Mouse (Mus musculus): ENCODE data around the gene Pnkd. TPM values are rescaled to one million over a fixed set of nuclear protein-coding genes. Genes with fewer than 3 reads are reported as not detected.

Pnkd gene
- 138 and 139 TPM in 2 replicates for polyA plus RNA-seq (2015; fragmentation: Nextera tagmentation; extraction: Ambion mirVana)

DNA sequence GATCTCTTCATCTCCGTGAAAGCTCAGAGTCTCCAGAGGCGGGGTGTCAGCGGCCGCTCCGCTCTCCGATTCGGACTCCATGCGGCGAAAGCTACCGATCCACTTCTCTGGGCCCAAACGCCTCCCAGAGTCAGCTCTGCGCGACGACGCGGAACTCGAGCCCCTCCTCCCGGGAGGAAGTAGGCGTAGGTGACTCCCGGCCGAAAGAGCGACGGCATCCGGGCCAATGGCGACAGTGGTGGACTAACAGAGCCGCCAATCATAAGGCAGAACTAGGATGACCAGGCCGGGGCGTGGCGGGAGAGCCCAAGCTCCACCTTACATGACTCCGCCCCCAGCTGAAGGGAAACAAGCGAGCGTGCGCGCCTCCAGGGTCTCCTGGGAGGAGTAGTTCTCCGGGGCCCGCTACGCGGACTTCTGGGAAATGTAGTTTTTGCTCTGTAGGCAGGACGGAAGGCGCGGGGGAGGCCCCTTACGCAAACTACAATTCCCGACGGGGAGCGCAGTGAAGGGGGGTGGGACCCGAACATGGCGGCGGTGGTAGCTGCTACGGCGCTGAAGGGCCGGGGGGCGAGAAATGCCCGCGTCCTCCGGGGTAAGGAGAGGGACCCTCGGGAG is at the start of gene Pnkd, which contains the start of gene Aamp:
Pnkd (plus strand) TSS at position 388 of the 618 bp plus-strand sequence.
Aamp (minus strand) TSS at position 196 of the 618 bp plus-strand sequence.
- peaks cover 68% of the 10 kb centered on the region for H3K36me3 ChIP-seq
- H3K4me1 ChIP-seq = peaks cover 39% of the 10 kb centered on the region
- peak; percentile 97 for ATAC-seq (replicated peaks; ENCODE audit: low FRiP score)
- H3K9ac ChIP-seq = peak within 1 kb of the TSS; percentile 86
- H3K9me3 ChIP-seq (replicated peaks) = no peaks in the 10 kb centered on the region
- peak within 1 kb of the TSS; percentile 89 for H3K27ac ChIP-seq
- no peaks in the 10 kb centered on the region for H3K27me3 ChIP-seq
- WGBS = under 1% methylated on average over 55 of the region's 56 CpGs
- peak within 1 kb of the TSS; percentile 92 for H3K4me3 ChIP-seq (replicated peaks)
- peak within 1 kb of the TSS; percentile 80 for H3K4me2 ChIP-seq

DNA sequence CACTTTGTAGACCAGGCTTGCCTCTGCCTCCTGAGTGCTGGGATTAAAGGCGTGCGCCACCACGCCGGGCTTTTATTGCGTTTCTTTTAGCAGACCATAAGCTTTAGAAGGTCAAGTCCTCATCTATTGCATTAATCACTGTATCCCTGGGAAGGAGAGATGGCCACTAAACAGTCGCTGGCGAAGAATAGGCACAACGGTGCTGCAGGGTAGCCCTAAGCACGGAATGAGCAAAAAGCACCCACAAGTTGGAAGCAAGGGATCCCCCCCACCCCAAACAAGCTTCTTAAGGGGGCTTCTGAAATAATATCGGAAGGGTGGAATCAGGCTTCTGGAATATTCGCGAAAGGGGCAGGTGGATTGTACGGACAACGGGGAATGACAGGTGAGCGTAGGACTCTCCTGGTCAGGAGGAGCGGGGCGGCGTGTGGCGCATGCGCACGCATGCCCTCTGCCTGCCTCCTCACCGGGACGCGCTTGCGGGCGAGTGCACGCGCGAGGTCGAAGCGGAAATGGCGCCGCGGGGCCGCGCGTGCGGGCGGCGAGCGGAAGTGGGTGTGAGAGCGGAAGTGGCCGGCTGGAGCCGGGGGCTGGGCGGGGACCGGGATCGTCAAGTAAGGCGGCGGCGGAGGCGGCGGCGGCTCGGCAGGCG is 48.7 kb upstream of the Pnkd start, which contains the start of gene Arpc2:
Arpc2 (plus strand) TSS at position 147 of the 652 bp plus-strand sequence.
- Histone ChIP-seq H3K9me3 (replicated peaks) (no peaks in the 10 kb centered on the region), H3K4me3 (replicated peaks) (peak within 1 kb of the TSS; percentile 93), H3K27ac (peak within 1 kb of the TSS; percentile 95), H3K4me2 (peak within 1 kb of the TSS; percentile 84), H3K36me3 (no peaks in the 10 kb centered on the region), H3K27me3 (no peaks in the 10 kb centered on the region), H3K9ac (peak within 1 kb of the TSS; percentile 96), H3K4me1 (peaks cover 37% of the 10 kb centered on the region)
- WGBS = under 1% methylated on average over 44 of the region's 55 CpGs
- ATAC-seq (replicated peaks; ENCODE audit: low FRiP score) = peak; percentile 92

DNA sequence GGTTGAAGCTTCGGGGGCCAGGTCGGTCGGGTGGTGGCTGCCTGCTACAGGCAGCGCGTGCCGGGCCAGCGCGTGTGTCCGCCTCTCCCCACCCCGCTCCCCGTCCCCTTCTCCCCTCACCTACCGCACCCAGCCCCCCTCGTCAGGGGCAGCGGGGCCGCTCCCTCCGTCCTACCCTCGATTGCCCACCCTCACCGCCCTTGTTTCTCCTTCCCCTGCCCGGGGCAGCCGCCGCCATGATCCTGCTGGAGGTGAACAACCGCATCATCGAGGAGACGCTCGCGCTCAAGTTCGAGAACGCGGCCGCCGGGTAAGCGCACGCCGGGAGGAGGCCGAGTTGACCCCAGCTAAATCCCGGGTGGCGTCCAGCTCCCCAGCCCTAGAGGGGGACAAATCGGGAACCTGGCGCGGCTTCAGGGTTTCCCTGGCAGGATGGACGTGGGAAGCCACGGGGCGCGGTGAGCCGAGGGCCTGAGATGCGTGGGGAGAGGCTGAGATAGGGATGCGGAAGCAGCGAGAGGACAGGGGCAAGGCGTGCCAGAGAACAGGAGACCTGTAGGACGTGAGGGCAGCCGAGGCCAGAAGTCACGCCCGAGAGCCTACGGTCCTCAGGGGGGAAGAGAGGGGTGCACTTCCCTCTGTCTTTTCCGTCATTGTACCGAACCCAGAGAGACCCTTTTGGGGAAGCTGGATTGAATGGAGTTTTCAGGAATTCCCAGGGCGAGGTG is 48.0 kb upstream of the Pnkd start:
- Histone ChIP-seq H3K36me3 (no peaks in the 10 kb centered on the region), H3K9me3 (replicated peaks) (no peaks in the 10 kb centered on the region), H3K9ac (peak overlapping the region; percentile 96), H3K4me1 (peaks cover 39% of the 10 kb centered on the region), H3K27me3 (no peaks in the 10 kb centered on the region), H3K4me2 (peak overlapping the region; percentile 84), H3K4me3 (replicated peaks) (peak overlapping the region; percentile 93), H3K27ac (peak overlapping the region; percentile 95)
- WGBS = 0% methylated on average over 50 of the region's 57 CpGs
- ATAC-seq (replicated peaks; ENCODE audit: low FRiP score) = peak; percentile 55

DNA sequence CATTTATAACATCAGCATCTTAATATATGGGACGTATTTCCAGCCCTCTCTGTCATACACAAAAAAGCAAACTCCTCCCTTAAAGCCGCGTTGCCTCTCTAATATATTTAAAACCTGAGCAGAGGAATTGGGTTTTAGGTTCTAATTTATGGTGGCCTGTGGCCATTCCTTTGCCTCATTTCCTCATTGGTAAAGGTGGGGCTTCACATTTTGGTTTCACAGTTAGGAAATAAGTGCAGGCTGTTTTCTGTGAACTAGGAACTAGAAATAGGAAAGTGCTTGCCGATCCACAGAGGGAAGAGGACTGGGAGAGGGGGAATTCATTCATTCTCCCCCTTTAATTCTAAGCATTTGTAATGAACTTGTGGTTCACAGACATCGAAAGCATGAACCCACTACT is 47.1 kb upstream of the Pnkd start:
- Histone ChIP-seq H3K4me1 (peaks cover 42% of the 10 kb centered on the region), H3K36me3 (no peaks in the 10 kb centered on the region), H3K27me3 (no peaks in the 10 kb centered on the region), H3K9ac (peak overlapping the region; percentile 96), H3K4me3 (replicated peaks) (peak overlapping the region; percentile 93), H3K9me3 (replicated peaks) (no peaks in the 10 kb centered on the region), H3K27ac (peak overlapping the region; percentile 95; the same call in 1 of the 2 replicates), H3K4me2 (peak overlapping the region; percentile 84)
- WGBS = 20% methylated on average over 5 of the region's 5 CpGs
- no peak for ATAC-seq (replicated peaks; ENCODE audit: low FRiP score)

DNA sequence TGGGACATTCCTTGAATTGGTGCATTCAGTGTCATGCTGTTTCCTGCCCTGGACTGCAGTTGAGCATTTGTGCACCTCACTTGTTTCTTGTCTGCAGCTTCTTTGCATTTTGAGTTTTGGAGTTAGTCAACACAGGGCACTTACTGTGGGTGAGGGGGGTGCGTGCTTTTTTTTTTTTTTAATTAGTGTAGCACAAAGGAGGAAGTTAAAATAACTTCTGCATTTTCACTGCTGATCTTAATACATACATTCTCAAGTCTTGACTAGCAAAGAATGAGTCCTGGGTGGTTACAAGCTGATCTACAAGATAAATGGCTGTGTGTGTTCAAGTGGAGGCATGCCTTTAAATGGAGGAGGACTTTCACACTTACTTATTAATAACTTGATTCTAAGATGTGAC is 46.6 kb upstream of the Pnkd start:
- H3K27ac ChIP-seq = 0 out of 2 replicates have a peak overlapping the region, but pooled peaks have one; percentile 95
- H3K36me3 ChIP-seq = no peaks in the 10 kb centered on the region
- peak overlapping the region; percentile 96 for H3K9ac ChIP-seq
- peak overlapping the region; percentile 84 for H3K4me2 ChIP-seq
- no peaks in the 10 kb centered on the region for H3K27me3 ChIP-seq
- H3K4me3 ChIP-seq (replicated peaks) = peak overlapping the region; percentile 93
- H3K4me1 ChIP-seq = peaks cover 47% of the 10 kb centered on the region
- 45% methylated on average over 1 of the region's 1 CpGs for WGBS
- ATAC-seq (replicated peaks; ENCODE audit: low FRiP score) = no peak
- H3K9me3 ChIP-seq (replicated peaks) = no peaks in the 10 kb centered on the region

DNA sequence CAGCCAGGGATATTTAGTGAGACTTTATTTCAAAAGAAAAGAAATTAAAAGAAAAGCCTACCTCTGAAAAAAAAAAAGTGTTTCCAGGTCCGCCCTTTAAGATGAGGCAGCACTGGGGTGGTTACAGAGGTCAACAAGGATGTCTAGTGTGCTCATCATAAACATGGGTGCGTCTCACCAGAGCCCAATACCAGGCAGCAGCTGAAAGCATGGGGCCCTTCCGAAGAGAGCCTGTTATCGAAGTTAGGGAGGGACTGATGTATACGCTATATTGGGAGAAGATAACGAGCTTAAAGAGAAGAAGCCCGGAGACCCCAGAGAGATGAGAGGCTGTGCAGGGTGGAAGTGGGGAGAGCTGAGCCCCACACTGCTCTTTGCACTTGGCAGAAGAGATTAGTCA is 45.6 kb upstream of the Pnkd start:
- 56% methylated on average over 7 of the region's 7 CpGs for WGBS
- no peak for ATAC-seq (replicated peaks; ENCODE audit: low FRiP score)
- Histone ChIP-seq H3K27ac (0 out of 2 replicates have a peak overlapping the region, but pooled peaks have one; percentile 20), H3K36me3 (no peaks in the 10 kb centered on the region), H3K9ac (no peak overlapping the region; the same call in 1 of the 2 replicates), H3K9me3 (replicated peaks) (no peaks in the 10 kb centered on the region), H3K4me1 (peaks cover 50% of the 10 kb centered on the region), H3K4me3 (replicated peaks) (0 out of 2 replicates have a peak overlapping the region, but pooled peaks have one; percentile 93), H3K4me2 (peak overlapping the region; percentile 44), H3K27me3 (no peaks in the 10 kb centered on the region)

DNA sequence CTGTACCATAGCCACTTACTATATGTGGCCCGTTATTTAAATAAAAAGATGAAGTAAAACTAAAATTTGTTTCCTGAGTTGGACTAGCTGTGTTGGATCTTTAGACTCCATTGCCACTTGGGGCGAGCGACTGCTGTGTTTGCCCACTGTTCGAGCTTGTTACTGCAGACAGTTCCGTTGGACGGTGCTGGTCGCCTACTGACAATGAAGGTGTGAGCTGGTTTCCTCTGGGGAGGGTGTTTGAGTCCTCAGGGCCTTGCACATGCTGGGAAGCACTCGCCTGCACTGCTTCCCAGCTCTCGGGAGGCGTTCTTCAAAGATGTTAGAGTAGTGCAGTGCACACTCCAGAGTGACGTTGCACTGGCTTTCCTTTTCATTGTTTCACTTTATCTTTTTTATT is 45.1 kb upstream of the Pnkd start:
- no peaks in the 10 kb centered on the region for H3K27me3 ChIP-seq
- H3K9me3 ChIP-seq (replicated peaks) = no peaks in the 10 kb centered on the region
- no peaks in the 10 kb centered on the region for H3K36me3 ChIP-seq
- H3K27ac ChIP-seq = 0 out of 2 replicates have a peak overlapping the region, but pooled peaks have one; percentile 20
- H3K4me1 ChIP-seq = peaks cover 53% of the 10 kb centered on the region
- H3K9ac ChIP-seq = no peak overlapping the region; the same call in 1 of the 2 replicates
- no peak for ATAC-seq (replicated peaks; ENCODE audit: low FRiP score)
- 54% methylated on average over 11 of the region's 11 CpGs for WGBS
- H3K4me3 ChIP-seq (replicated peaks) = 0 out of 2 replicates have a peak overlapping the region, but pooled peaks have one; percentile 93
- H3K4me2 ChIP-seq = peak overlapping the region; percentile 44

DNA sequence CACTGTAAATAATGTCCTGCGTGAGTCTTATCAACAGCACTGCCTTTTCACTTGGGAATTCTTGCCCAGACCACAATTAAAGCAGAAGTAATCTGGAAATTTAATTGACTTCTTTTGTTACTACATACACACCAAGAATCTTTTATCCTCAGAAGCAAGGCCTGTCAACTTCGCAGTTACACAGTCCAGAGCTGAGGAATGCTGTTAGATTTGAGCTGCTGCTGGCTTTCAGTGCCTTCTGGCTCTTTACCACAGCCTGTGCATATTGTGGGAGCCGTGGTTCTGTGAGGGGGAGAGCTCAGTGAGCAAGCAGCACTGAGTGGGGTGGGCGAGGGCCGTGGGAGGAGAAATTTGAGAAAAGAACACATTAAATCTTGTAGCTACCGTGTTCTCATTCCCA is 44.4 kb upstream of the Pnkd start:
- no peak overlapping the region for H3K9ac ChIP-seq
- H3K4me3 ChIP-seq (replicated peaks) = no peak overlapping the region
- H3K36me3 ChIP-seq = no peaks in the 10 kb centered on the region
- WGBS = 21% methylated on average over 6 of the region's 6 CpGs
- H3K9me3 ChIP-seq (replicated peaks) = no peaks in the 10 kb centered on the region
- no peak for ATAC-seq (replicated peaks; ENCODE audit: low FRiP score)
- peak overlapping the region; percentile 20; the same call in 1 of the 2 replicates for H3K4me2 ChIP-seq
- no peaks in the 10 kb centered on the region for H3K27me3 ChIP-seq
- peaks cover 60% of the 10 kb centered on the region for H3K4me1 ChIP-seq
- peak overlapping the region; percentile 65 for H3K27ac ChIP-seq

DNA sequence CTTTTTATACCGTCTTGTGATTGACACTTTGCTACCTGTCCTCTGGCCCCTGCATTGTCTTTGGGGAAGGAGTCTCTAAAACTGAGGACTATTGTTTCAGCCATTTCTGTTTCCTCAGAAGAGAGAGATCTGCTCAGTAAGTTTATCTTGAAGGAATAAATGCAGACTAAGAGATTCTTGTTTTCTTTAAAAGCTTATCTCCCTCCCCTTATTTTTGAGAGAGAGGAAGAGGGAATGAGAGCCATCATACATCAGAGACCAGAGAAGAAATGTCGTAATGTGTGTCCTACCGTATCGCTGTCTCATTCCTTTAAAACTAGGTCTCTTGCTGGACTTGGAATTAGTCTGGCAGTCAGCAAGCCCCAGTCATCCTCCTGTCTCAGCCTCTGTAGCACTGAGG is 43.9 kb upstream of the Pnkd start:
- 52% methylated on average over 4 of the region's 4 CpGs for WGBS
- Histone ChIP-seq H3K27ac (peak overlapping the region; percentile 65), H3K4me1 (peaks cover 61% of the 10 kb centered on the region), H3K9ac (no peak overlapping the region), H3K27me3 (no peaks in the 10 kb centered on the region), H3K4me2 (peak overlapping the region; percentile 20; the same call in 1 of the 2 replicates), H3K9me3 (replicated peaks) (no peaks in the 10 kb centered on the region), H3K36me3 (no peaks in the 10 kb centered on the region), H3K4me3 (replicated peaks) (no peak overlapping the region)
- no peak for ATAC-seq (replicated peaks; ENCODE audit: low FRiP score)

DNA sequence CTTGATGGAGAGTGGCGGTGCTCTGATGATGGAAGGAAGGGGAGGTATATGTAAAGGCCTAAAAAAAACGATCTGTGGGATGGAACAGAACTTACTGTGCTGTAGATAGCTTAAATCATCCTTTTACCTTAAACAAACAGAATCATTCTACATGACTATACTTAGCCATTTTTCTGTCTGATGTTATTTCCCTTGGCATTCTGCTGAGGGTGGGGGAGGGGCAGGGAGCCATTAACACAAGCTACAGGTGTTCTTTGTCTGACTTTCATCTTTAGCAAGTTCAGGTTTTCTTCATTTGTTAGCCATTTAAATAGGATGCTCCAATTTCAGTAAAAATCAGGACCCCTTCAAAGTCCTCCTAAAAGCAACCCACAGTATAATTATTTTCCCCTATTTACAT is 39.2 kb upstream of the Pnkd start:
- Histone ChIP-seq H3K4me2 (no peak overlapping the region), H3K4me3 (replicated peaks) (no peak overlapping the region), H3K9me3 (replicated peaks) (no peaks in the 10 kb centered on the region), H3K27me3 (no peaks in the 10 kb centered on the region), H3K9ac (no peak overlapping the region), H3K36me3 (peaks cover 34% of the 10 kb centered on the region), H3K4me1 (peaks cover 59% of the 10 kb centered on the region), H3K27ac (no peak overlapping the region)
- ATAC-seq (replicated peaks; ENCODE audit: low FRiP score) = no peak
- WGBS = 58% methylated on average over 2 of the region's 2 CpGs

DNA sequence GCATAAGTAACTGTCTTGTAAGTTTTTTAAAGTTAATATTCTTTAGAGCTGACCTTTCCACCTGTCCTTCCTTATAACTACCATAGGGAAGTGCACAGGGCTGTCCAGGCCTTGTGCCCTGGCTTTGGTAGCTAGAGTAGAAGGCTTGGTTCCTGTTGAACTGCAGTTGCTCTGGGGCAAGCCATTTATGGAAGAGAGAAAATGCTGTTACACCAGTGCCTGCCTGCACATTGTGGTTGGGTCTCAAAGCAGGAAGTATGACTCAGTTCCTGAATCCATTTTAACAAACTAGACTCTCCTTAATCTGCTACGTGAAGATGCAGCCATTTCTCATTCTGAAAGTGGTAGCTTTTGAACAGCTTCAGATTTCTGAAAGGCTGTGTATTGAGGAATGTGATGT is 35.9 kb upstream of the Pnkd start:
- Histone ChIP-seq H3K9me3 (replicated peaks) (no peaks in the 10 kb centered on the region), H3K27ac (peak overlapping the region; percentile 91), H3K4me1 (peaks cover 43% of the 10 kb centered on the region), H3K36me3 (peaks cover 64% of the 10 kb centered on the region), H3K4me3 (replicated peaks) (no peak overlapping the region), H3K27me3 (no peaks in the 10 kb centered on the region), H3K4me2 (no peak overlapping the region), H3K9ac (no peak overlapping the region)
- 58% methylated on average over 1 of the region's 1 CpGs for WGBS
- peak; percentile 71 for ATAC-seq (replicated peaks; ENCODE audit: low FRiP score)
